Mouse (Mus musculus): ENCODE results near the gene Gnpnat1.
"Not testable (repeated sequence)": the region's sequence is repeated elsewhere in the genome, so short reads cannot be mapped to it uniquely, and the experiment has no call there.

The Gnpnat1 gene

DNA sequence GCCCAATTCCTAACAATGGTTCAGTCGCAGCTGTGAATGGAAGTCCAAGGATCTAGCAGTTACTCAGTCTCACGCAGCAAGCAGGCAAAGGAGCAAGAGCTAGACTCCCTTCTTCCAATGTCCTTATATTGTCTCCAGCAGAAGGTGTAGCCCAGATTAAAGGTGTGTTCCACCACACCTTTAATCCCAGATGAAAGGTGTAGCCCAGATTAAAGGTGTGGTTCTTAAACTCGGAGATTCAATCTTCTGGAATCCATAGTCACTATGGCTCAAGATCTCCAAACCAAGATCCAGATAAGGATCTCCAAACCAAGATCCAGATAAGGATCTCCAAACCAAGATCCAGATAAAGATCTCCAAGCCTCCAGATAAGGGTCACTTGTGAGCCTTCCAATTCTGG, at the start of gene Gnpnat1:
Gene Gnpnat1, minus strand, starts transcription at position 101 of the 400 bp plus-strand sequence.
- not testable (repeated sequence) for DNase-seq (ENCODE audit: low read depth, low spot score)

DNA sequence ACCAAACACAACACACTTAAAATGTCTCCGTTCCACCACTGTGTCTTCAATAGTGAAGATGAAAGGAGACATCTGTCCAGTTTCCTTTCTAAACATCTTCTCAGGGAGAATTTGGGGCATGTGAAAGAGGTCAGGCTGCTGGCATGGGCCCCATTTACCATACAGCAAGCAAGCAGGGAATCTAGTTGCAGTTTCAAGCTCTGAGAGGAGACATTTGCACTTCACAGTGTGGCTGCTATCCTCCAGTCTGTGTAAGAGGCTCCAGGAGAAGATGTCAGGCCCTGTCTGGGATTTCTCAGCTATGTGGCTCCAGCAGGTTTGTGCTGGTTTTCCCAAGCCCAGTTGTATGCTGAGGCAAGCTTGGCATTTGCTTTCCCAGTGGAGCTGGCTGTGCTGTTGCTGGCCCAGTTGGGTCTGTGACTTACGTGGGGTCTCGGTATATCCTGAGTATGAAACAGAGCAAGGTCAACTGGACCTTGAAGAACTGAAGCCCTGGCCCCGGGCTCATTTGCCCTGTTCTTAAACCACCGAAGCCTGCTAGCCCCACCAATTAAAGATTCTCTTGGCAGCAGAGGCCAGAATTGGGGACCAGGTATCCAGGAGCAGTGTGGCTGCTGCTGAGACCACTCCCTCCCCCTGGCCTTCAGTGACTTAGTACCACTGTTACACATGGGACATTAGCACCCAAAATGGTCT, 49.0 kb upstream of the Gnpnat1 start:
- DNase-seq (ENCODE audit: low read depth, low spot score): no peak

DNA sequence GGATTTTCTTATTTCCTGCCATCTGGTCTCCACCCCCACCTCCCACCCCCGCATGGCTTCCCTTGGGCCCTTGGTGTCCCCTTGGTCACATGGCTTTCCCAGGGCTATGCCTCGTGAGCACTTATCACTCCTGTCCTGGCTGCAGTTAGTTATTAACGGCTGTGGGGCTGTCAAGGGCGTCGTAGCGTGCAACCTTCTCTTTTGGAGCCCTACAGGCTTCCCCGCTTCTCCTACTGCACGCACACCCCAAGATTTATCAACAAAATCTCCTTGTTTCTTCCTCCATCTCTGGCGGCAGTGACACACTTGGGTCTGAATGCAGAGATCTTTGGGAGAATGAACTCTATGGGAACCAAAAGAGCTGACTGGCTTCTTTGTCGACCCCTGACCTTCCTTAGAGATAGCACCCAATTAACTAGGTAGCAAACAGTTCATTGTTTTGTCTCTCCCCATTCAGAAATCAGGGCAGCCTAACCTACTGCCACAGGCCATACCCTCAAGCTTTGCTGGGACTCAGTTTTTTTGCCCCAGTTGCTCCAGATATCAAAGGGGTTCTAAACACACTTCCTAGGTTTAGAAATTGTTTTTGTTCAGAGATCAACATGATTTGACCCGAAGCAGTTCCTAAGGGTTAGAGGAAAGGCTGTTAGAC, 48.3 kb upstream of the Gnpnat1 start:
- no peak for DNase-seq (ENCODE audit: low read depth, low spot score)

DNA sequence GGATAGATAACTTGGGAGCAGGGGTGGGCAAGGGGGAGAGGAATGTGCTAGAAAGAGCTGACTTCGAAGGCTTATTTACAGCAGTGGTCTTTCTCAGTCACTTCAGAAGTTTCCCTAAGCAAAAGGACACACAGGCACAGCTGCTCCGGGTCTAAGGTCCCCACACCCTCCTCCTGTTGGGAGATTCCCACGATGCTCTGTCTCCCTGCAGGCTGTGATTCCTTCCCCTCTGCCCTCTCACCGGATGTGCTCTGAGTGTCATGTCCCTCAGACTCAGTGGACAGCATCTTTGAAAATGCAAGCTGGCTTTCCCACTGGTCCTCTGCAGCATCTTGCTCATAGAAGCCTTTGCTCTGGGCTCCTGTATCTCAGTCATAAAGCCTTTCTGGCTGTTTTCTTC, 47.4 kb upstream of the Gnpnat1 start:
- no peak for DNase-seq (ENCODE audit: low read depth, low spot score)

DNA sequence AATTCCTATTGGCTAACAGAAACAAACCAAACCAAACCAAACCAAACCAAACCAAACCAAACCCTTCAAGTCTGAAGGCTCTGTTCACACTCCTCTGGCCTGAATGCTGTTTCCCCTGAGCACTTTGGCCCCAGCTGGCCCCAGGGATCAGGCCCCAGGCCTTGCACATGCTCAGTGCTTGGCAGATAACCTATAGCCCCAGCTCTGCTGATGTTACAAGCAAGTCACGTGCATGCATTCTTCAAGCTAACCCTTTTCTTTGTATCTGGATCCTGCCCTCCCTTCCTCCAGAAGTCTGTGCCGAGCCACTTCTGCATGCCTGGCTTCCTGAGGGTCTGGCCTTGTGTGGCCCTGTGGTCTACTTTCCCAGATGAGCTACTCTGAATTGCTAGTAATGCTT, 46.4 kb upstream of the Gnpnat1 start:
- DNase-seq (ENCODE audit: low read depth, low spot score): no peak

DNA sequence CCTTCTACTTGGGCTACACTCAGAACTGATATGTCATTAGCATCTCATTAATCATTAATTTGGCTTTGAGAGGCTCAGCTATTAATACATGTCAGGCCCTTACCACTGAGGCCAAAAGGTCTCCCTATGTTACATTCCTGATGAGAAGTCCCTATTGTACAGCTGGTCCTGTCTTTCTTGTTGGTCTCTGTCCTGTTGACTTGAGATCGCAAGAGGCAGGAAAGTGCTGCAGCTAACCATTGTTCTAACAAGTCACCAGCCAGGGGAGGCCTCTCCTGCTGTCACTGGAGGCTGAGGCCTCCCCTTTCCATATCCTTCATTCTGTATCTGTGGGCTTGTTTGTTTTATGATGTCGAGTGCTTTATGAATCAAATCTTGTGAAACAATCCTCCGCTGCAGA, 42.1 kb upstream of the Gnpnat1 start:
- no peak for DNase-seq (ENCODE audit: low read depth, low spot score)

DNA sequence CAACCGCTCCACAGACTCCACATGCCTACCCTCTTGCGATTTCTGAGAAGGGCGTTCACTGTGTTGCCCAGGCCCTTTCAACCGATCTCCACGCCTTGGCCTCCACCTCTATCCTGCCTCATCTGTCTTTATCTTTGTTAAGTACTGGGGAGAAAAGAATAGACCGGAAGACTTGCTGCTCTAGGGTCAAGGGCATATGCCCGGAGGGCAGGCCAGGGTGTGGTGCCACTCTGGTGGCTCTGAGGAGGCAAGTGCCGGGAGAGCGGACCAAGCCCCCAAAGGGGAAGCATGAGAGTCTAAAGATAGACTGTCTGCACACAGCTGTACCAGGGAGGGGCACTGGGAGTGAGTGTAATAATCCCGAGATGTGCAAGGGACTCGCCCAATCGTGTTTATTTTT, 40.7 kb upstream of the Gnpnat1 start:
- no peak for DNase-seq (ENCODE audit: low read depth, low spot score)

DNA sequence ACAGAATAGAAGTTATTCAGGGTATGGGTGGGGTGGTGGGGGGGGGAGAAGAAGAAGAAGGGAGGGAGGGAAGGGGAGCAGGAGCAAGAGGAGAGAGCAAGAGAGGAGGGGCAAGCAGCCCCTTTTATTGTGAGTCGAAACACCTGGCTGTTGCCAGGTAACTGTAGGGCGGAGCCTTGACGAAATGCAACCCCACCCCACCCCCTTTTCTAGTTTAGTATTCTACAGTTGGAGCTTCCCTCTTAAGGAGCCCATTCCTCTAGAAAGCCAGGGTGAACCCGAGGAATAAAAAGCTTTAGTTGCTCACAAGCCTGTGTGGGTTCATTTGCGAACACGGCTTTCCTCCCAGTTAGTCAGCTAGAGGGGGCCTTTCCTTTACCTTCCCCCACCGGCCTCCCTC, 40.2 kb upstream of the Gnpnat1 start:
- DNase-seq (ENCODE audit: low read depth, low spot score): no peak

DNA sequence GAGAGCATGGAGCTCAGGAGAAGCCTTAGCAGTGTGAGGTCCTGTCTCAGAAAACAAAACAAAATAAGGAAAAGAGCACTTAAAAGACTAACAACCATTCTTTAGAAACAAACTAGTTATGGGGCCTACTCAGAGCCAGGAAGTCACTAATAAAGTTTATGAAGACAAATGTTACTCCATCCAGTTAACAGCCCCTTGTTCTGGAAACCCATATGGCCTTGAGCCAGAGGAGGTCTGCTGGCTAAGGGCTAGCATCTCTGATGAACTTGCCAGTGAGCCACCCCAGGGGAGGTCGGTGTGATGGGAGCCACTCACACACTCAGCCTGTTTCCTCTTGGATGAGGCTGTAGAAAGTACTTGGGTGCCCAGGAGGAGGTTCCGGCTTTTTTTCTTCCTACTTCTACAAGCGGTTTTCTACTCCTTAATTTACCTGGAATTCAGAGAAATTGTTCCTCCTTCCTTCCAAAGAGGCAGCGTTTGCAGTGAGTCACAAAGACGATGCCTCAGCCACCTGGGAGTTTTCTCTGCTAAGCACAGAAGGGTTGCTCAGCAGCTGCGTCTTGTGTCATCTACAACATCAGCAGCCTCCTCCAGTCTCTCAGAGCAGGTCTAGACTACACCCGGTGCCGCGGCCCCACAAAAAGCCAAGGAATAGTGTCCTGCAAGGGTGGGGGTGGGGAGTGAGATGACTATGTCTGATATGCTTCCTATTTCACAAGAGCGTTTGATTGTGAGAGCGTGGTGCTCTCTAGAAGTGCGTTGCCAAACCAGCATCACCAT, 38.3 kb upstream of the Gnpnat1 start:
- DNase-seq (ENCODE audit: low read depth, low spot score): no peak

DNA sequence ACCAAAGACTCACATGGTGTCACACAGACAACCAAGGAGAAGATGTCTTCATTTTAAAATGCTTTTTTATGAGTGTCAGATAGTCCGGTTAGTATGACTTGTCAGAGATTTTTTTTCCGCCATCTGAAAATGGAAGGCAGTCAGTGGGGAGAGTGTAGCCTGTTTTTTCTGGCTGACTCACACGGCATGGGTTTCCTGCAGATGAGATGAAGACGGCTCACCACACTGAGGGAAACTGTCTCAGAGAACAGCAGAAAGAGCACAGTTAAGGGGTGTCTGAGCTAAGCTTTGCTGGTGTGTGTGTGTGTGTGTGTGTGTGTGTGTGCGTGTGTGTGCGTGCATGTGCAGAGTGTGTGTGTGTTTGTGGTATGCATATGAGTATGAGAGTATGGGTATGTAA, 36.6 kb upstream of the Gnpnat1 start:
- DNase-seq (ENCODE audit: low read depth, low spot score): no peak

DNA sequence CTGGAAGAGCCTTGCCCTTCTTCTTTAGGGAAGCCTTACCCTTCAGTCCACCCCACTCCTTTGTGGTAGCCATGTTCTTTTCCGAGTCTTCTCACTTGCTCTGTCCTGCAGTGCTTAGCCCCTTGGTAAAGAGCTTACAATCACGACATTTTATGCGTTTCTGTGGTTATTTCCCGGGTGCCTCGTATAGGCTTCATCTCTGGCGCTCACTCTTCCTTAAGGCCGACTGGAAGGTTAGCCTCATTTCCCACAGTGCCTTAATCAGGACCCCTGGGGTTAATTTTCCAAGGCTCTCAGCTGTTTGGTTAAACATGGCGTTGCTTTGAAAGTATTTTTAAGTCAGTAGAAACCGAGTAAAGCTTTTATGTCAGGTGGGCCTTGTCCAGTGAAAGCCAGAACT, 34.7 kb upstream of the Gnpnat1 start:
- DNase-seq (ENCODE audit: low read depth, low spot score): no peak

DNA sequence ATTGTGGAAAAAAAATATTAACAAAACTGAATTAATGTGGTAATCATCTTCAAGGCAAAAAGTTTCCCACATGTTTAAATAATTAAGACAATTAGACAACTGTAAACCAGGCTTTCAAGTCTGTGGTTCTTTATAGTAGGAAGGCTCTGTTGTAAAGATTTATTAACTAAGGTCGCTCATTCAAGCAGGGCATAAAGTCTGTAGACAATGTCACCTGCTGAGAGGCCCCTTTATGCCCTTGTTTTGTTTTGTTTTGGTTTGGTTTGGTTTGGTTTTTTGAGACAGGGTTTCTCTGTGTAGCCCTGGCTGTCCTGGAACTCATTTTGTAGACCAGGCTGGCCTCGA, 34.2 kb upstream of the Gnpnat1 start:
- DNase-seq (ENCODE audit: low read depth, low spot score): no peak

DNA sequence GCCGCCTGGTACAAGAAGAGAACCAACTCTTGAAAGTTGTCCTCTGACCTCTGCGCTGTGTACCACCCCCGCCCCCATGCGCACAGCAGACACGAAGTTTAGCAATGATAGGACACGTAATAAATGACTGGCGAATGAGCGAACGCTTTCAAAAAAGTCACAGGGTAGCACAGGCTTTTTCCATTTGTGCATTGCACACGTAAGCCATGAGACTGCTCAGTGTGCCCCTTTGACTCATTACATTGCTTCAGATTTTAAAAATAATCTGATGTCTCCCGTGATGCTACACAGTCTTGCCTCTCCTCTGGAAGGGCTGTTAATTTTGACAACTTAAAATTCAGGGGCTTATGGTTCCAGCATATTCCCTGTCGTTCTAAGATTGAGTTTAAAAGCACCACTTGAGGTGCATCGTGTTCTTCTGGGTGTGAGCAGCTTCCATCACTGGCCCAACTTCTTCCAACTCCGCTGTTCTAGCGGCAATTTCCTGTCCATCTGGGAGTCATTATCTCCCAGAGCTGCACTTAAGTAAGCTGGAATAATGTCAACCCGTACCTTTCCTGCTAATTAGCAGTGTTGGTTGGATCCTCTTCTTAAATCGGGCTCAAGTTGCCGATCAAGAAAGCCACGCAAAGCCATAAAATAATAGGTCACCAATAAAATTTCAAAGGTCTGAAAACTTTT, 33.7 kb upstream of the Gnpnat1 start:
- DNase-seq (ENCODE audit: low read depth, low spot score): peak; percentile 53

DNA sequence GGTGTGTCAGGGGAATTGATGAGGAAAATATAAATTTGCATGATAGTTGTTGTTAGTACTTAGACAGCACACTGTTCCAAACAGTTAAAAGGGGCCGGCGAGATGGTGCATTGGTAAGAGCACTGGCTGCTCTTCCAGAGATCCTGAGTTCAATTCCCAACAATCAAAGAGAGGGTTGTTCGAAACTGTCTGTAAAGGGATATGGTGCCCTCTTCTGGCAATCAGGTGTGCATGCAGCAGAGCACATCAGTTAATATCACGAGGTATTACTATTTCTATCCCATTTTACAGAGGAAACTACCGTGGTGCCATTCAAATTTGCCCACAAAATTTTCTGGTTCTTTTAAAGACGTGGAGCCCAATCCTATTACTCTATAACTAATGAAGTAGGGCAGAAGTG, 29.5 kb upstream of the Gnpnat1 start:
- no peak for DNase-seq (ENCODE audit: low read depth, low spot score)

DNA sequence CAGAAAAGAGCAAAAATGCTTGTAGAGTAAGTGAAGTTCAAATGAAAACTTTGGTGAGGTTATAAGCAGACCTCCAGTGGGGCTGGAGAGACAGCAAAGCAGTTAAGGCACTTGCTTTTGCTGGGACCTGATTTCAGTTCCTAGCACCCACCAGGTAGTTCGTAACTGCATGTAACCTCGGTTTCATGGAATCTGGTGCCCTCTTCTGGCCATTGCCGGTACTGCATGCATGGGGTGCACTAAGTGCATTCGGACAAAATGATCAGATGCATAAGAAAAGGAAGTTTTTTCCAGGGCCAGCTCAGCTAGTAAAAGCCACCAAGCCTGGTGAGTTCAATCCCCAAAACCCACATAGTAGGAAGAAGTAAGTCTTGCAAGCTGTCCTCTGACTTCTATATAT, 27.3 kb upstream of the Gnpnat1 start:
- no peak for DNase-seq (ENCODE audit: low read depth, low spot score)

DNA sequence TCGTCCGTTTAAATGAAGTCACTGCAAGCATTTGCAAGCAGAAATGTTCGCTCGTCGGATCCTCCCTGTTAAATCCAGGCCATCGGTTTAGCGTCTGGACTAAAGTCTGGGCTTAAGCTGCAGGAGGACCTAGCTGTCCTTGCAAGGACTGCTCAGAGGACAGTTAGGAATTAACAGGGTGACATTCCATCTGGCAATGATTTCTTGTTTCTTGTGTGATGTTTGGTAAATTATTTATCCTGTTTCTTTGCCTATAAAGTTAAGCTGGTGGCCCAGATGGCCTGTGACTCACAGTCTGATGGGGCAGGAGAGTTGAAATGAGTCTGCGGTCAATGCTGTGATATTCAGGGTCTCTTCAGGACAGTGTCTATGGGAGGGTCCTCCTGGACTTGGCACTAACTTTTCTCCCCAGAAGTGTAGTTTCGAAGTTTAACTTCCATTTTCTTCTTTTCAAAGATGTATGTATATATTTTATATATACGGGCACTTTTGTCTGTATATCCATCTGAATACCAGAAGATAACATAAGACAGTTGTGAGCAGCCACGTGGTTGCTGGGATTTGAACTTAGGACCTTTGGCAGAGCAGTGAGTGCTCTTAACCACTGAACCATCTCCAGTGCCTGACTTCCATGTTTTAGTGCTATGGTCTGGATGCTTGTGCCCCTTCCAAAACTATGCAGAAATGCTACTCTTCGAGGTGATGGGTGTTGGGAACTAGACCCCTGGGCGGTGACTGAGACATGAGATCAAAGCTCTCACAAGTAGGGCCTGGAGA, 25.5 kb upstream of the Gnpnat1 start:
- no peak for DNase-seq (ENCODE audit: low read depth, low spot score)

DNA sequence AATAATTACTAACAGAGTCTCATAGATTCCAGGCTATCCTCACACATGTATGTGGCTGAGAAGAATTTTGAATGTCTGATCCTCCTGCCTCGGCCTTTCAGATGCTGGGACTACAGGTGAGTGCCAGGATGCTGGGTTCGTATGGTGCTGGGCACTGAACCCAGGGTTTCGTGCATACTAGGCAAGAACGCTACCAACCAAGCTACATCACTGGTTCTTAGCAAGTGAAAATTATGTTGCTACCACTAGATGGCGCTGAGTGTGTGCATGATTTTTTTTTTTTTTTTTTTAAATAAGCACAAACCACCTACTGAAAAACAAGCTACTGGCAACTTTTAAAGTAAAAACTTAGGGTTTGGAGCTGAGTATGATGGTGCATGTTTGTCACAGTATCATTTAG, 18.5 kb upstream of the Gnpnat1 start:
- peak; percentile 82 for DNase-seq (ENCODE audit: low read depth, low spot score)

DNA sequence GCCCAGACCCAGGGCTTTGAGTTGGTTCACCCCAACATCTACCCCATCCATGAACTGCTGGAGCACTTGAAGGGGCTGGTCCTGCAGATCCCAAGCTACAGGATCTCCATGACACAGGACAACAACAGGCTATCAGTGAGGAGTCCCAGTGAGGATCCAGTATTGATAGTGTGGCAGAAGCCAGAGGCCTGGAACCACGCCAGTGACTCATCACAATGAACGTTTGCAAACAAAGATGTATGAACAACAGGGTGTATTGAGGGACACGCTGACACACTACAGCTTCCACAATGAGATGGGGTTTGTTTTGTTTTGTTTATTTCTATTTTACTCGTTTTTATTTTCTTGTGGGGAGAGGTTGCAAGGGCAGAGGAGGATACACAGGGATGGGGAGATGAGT, 17.7 kb upstream of the Gnpnat1 start:
- no peak for DNase-seq (ENCODE audit: low read depth, low spot score)

DNA sequence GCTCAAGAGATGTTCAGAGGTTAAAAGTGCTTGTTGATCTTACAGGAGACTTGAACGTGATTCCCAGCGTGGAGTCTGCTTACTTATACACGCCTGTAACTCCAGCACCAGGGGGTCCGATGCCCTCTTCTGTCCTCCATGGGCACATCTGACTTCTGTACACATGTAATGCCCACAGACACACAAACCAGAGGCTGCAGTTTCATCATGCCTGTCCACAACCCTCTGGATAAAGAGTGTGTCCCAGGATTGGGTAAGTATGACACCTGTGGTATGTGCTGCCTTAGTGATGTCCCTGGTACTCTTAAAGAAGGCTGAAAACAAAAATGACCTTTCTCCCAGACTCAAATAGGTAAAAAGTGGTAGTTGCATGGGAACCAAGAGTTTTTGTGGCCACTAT, 14.6 kb upstream of the Gnpnat1 start:
- no peak for DNase-seq (ENCODE audit: low read depth, low spot score)

DNA sequence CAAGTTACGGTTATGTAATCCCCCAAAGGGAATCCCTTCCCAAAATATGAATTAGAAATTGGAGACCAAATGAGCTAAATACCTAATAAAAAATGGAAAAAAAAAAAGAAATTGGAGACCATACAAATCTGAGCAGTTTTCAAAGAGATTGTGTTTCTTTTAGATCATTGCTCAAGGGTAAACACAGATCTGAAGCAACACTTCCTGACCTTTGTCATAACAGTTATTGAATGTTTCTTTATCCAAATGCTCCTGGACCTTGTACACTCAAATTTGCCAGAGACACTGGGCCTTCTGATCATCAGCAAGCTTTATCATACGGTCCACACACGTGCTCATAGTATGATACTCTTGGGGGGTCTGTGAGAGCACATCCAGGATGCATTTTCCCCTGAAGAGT, 13.8 kb upstream of the Gnpnat1 start:
- DNase-seq (ENCODE audit: low read depth, low spot score): no peak

DNA sequence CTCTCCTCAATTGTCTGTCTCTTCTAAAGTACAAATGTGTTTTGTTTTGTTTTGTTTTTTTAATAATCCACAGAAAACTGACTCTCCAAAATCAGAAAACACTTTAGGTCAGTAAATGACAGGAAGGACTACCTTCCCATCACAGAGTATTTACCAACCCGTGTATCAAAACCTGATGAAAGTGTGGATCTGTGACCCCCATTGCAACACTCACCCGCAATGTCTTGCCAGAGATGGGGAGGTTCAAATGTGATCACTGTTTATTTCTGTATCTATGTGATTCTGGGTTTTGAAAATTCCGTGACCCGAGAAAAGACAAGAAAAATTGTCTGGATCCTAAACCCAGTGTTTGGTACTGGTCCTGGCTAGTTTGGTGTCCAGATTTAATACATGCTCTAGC, 11.6 kb upstream of the Gnpnat1 start:
- no peak for DNase-seq (ENCODE audit: low read depth, low spot score)

DNA sequence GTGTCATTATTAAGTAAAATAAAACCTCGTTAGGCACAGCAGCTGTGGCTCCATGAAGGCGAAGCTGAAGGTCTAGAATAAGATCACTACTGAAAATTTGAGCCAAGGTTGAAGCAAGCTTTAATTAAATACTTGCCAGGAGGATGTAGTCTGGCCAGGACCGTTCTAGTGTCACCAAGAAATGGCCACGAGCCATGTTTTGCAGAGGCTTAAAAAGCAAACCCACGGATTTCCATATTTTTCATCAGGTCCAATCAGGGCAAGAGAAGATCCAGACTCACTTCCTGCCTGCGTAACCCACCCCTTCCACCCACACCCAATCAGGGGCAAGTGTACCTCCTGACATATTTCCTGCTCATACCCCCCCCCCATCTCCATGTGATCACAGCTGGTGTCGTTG, 1.1 kb downstream of the Gnpnat1 start:
- no peak for DNase-seq (ENCODE audit: low read depth, low spot score)
